Mouse (Mus musculus) olfactory bulb, adult 2 months (tissue): ENCODE data around the gene Fxyd4. TPM values are rescaled to one million over a fixed set of nuclear protein-coding genes. Genes with fewer than 3 reads are reported as not detected.
A peak's percentile ranks its signal among the peaks of the same experiment; 100 is the strongest.

Source experiments
- H3K27ac ChIP-seq: fragments of 200-500 bp; 2 replicates; pipeline ENCODE4 v1.5.1; 2012; ENCODE audit warnings: low read depth, low read length; ENCODE audit not compliant: insufficient read depth
- H3K4me1 ChIP-seq: fragments of 200-500 bp; 2 replicates; pipeline ENCODE4 v1.6.1; 2012; ENCODE audit warnings: low read length; ENCODE audit not compliant: control insufficient read depth, insufficient read depth
- H3K4me3 ChIP-seq: fragments of 200-500 bp; 2 replicates; pipeline ENCODE4 v1.5.1; 2012; ENCODE audit warnings: mild to moderate bottlenecking, low read depth, low read length, moderate library complexity; ENCODE audit not compliant: insufficient read depth
- CTCF ChIP-seq: fragments of 200-500 bp; IDR thresholded peaks from 2 replicates; pipeline ENCODE4 v1.5.1; 2012; ENCODE audit warnings: low read depth, mild to moderate bottlenecking, low read length, moderate library complexity; ENCODE audit not compliant: insufficient read depth
- POLR2A ChIP-seq: fragments of 200-500 bp; IDR thresholded peaks from 2 replicates; pipeline ENCODE4 v1.6.1; 2012; ENCODE audit warnings: mild to moderate bottlenecking, low read depth, low read length, moderate library complexity; ENCODE audit not compliant: insufficient read depth
- WGBS: fragments of 180-500 bp; shearing (Covaris S2); methylation state at CpG from one replicate; pipeline ENCODE4 v1.1.7; 2018; 5-methylcytosine and 5-hydroxymethylcytosine counted together
- polyA plus RNA-seq: library from polyadenylated mRNA; stranded (reverse); fragments of >200 nt; gene quantifications from 2 replicates; pipeline ENCODE4 v1.2.4, GENCODE M21; 2012; ENCODE audit warnings: low replicate concordance; ENCODE audit not compliant: missing spikeins, insufficient read depth, insufficient read length

Fxyd4 gene
- polyA plus RNA-seq, 1 experiment, result not detected

GRCm38 (mm10) chr6:117907979-117908355 is 29.5 kb downstream of the Fxyd4 start:
- WGBS, result under 1% methylated on average over 26 of the region's 26 CpGs
- no peak for TF ChIP-seq POLR2A
- no peak for TF ChIP-seq CTCF

GRCm38 (mm10) chr6:117907301-117907978 is 30.1 kb downstream of the Fxyd4 start:
- no peak for TF ChIP-seq CTCF
- TF ChIP-seq POLR2A, result no peak
- Histone ChIP-seq H3K27ac (peak overlapping the region; percentile 4; the same call in 1 of the 2 replicates), H3K4me1 (peaks cover 10% of the 10 kb centered on the region), H3K4me3 (peak overlapping the region; percentile 89)
- WGBS, result 1% methylated on average over 74 of the region's 77 CpGs

More at GRCm38 (mm10) chr6:117907979-117908355, 29.5 kb downstream of the Fxyd4 start:
- peaks cover 10% of the 10 kb centered on the region for H3K4me1 ChIP-seq
- H3K27ac ChIP-seq, result no peak overlapping the region
- peak overlapping the region; percentile 89 for H3K4me3 ChIP-seq

- under 1% methylated on average over 66 of the region's 68 CpGs for WGBS
- peak overlapping the region; percentile 89 for H3K4me3 ChIP-seq
Observed at GRCm38 (mm10) chr6:117906590-117907271, 30.8 kb downstream of the Fxyd4 start.

GRCm38 (mm10) chr6:117906015-117906531 is 31.4 kb downstream of the Fxyd4 start:
- Histone ChIP-seq H3K4me3 (peak overlapping the region; percentile 67), H3K4me1 (peaks cover 10% of the 10 kb centered on the region), H3K27ac (peak overlapping the region; percentile 85)
- TF ChIP-seq CTCF, result no peak
- TF ChIP-seq POLR2A, result no peak
- WGBS, result under 1% methylated on average over 25 of the region's 25 CpGs

More at GRCm38 (mm10) chr6:117906590-117907271, 30.8 kb downstream of the Fxyd4 start:
- TF ChIP-seq CTCF, result no peak
- peak; percentile 73; the same call in 1 of the 2 replicates for TF ChIP-seq POLR2A
- peaks cover 10% of the 10 kb centered on the region for H3K4me1 ChIP-seq
- peak overlapping the region; percentile 4; the same call in 1 of the 2 replicates for H3K27ac ChIP-seq

DNA sequence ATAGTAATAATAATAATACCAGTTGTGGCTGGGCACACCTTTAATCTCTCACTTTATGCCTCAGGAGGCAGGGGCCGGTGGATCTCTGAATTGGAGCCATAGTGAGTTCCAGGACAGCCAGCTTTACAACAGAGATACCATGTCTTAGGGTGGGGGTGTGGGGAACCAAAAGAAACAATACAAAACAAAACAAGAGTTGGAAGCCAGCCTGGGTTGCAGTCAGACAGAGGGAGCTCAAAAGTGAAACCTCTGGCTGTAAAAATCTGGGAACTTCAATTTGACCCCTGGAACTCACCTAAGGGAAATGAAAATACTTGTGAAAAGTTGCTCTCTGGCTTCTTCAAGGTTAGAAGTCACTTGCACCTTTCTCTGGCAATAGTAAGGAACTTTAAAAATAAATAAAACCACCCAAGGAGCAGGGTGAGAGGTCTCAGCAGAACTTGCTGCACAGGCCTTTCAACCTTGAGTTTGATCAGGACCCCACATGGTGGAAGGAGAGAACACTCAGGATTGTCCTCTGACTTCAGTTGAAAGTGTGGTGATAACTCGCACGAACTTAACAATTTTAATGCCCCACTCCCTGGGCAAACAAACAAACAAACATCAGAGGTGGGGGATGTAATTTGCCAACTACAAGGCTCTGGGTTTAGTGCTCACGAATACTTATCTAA is 32.1 kb downstream of the Fxyd4 start:
- TF ChIP-seq CTCF (no peak), POLR2A (no peak)
- 12% methylated on average over 4 of the region's 4 CpGs for WGBS
- H3K4me1 ChIP-seq, result peaks cover 14% of the 10 kb centered on the region
- 0 out of 2 replicates have a peak overlapping the region, but pooled peaks have one; percentile 2 for H3K27ac ChIP-seq
- H3K4me3 ChIP-seq, result no peak overlapping the region

DNA sequence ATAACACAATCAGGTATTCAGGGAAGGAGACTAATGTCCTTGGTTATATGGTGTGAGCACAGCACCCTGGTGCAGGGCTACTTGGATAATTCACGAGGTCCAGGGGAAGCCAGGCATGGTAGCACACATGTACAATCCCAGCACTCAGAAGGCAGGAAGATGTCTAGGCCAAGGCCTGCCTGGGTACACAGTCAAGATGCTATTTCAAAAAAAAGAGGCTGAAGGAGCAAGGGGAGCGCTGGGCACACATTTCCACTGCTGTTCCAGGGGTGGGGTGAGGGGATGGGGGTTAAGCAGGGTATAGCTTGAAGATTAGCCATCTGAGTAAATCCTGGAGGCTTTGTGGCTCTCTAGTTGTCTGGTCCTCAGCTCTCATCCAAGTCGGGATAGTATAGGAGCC is 33.7 kb downstream of the Fxyd4 start:
- H3K27ac ChIP-seq, result no peak overlapping the region
- peaks cover 16% of the 10 kb centered on the region for H3K4me1 ChIP-seq
- TF ChIP-seq CTCF (no peak), POLR2A (no peak)
- no peak overlapping the region for H3K4me3 ChIP-seq
- WGBS, result 84% methylated on average over 3 of the region's 3 CpGs

DNA sequence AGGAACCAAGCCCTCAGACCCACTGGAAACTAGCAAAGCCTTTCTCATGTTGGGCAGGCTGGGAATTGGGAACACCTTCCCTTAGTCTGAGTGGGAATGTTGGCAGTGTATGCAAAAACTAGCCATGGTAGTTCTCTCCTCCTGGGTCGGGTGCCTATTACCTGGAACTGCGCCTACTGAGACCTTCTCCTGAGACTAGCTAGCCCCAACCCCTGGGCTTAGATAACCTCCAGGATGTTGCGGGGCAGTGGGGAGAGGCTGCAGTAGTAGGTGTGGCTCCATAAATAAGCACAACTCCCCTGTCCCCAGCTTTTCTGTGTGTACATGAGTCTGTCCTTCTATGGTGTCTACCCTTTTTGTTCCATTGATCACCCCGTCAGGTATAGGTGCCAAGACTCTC is 34.9 kb downstream of the Fxyd4 start:
- H3K27ac ChIP-seq, result no peak overlapping the region
- H3K4me1 ChIP-seq, result peaks cover 9% of the 10 kb centered on the region
- H3K4me3 ChIP-seq, result no peak overlapping the region
- 78% methylated on average over 4 of the region's 4 CpGs for WGBS
- TF ChIP-seq CTCF (no peak), POLR2A (no peak)

DNA sequence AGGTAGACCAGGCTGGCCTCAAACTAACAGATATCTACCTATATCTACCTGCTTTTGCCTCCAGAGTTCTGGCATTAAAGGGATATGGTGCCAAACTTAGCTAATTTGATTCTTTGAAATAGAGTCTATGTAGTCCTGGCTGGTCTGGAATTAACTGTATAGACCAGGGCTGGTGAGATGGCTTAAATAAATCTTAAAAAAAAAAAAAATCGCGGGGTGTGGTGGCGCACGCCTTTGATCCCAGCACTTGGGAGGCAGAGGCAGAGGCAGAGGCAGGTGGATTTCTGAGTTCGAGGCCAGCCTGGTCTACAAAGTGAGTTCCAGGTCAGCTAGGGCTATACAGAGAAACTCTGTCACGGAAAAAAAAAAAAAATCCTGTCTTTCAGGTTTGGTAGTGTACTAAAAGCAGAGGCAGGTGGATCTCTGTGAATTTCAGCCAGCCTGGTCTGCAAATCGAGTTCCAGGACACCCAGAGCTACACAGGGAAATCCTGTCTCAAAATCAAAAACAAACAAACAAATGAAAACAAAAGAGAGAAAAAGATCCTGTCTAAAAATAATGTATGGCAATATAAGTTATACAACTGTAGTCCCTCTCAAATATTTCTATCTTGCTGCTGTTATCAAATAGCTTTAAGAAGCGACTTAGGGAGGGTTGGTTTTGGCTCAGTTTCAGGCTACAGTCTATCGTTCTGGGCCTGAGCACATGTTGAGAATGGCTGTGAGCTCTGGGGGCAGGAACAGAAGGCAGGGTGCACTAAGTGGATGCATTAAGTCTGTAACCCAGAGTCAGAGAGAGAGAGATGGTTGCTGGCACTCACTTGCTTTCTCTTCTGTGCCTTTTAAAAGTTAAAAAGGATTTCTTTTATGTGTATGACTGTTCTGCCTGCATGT is 35.7 kb downstream of the Fxyd4 start:
- no peak overlapping the region for H3K4me3 ChIP-seq
- WGBS, result 76% methylated on average over 9 of the region's 9 CpGs
- TF ChIP-seq CTCF, result no peak
- TF ChIP-seq POLR2A, result no peak

More for the DNA sequence above, 35.7 kb downstream of the Fxyd4 start:
- H3K4me1 ChIP-seq, result peaks cover 9% of the 10 kb centered on the region
- H3K27ac ChIP-seq, result no peak overlapping the region
